Comparison of ENCODE assay signal across 26 mouse cellular contexts in genomic region chr11:61702494-61702893, GRCm38 (mm10). TPM values are rescaled to one million over a fixed set of nuclear protein-coding genes. Genes with fewer than 3 reads are reported as not detected.
A peak's percentile ranks its signal among the peaks of the same experiment; 100 is the strongest.
DNase-seq lines count a peak whose midpoint lies in the region; ATAC-seq lines count a peak whose summit lies in the region.
"Had no signal": no experiment of that assay in that cellular context is flagged by ENCODE, and none has a peak within 500 bp of the region (broad histone marks: within the 10 kb centered on the region; RNA-seq: fewer than 3 reads in every experiment).

No protein-coding gene starts in this region.

- no peak for ATAC-seq in hindbrain, embryonic 13.5 days (ENCODE audit: low FRiP score)
- no peak for ATAC-seq in midbrain, embryonic 14.5 days (ENCODE audit: low FRiP score, low TSS enrichment)
- ATAC-seq: activated CD4-positive, CD25-positive, alpha-beta regulatory T cell, adult 4 months; CD4-positive, CD25-positive, alpha-beta regulatory T cell, adult 4 months; forebrain, embryonic 13.5 days; forebrain, embryonic 16.5 days; Patski had no signal

- H3K4me2 ChIP-seq in hindbrain, embryonic 13.5 days: no peak overlapping the region
- H3K4me2 ChIP-seq in midbrain, embryonic 14.5 days (ENCODE audit: low read length): no peak overlapping the region
- H3K4me2 ChIP-seq: embryonic facial prominence, embryonic 13.5 days; embryonic facial prominence, embryonic 15.5 days; forebrain, embryonic 13.5 days had no signal

- DNase-seq in cerebellum, adult 9-10 months: peak; percentile 30
- DNase-seq in cerebellum, adult 9-11 months: no peak
- peak; percentile 57 to 73 for DNase-seq in cerebellum, postnatal 14 days
- DNase-seq in cerebellum, postnatal 36 days: no peak
- no peak for DNase-seq in hindbrain, embryonic 10.5 days (ENCODE audit: low spot score)
- DNase-seq in midbrain, embryonic 10.5 days (ENCODE audit: low spot score): no peak
- DNase-seq in midbrain, embryonic 14.5 days: no peak
- DNase-seq: adrenal gland, adult 8-10 months; adrenal gland, postnatal 14 days; adrenal gland, postnatal 36 days; B cell, adult 2 months; cerebellum, adult 11 months; cerebellum, adult 18-20 months had no signal

- H3K9ac ChIP-seq in hindbrain, embryonic 13.5 days: no peak overlapping the region
- H3K9ac ChIP-seq in midbrain, embryonic 14.5 days (replicated peaks; ENCODE audit: low read length): no peak overlapping the region
- H3K9ac ChIP-seq: embryonic facial prominence, embryonic 15.5 days; forebrain, embryonic 13.5 days had no signal

- peak overlapping the region; percentile 6 for H3K27ac ChIP-seq in hindbrain, embryonic 10.5 days
- no peak overlapping the region for H3K27ac ChIP-seq in hindbrain, embryonic 13.5 days
- 0 out of 2 replicates have a peak overlapping the region, but pooled peaks have one; percentile 53 for H3K27ac ChIP-seq in midbrain, embryonic 10.5 days (replicated peaks)
- H3K27ac ChIP-seq in midbrain, embryonic 14.5 days (replicated peaks; ENCODE audit: low read depth, low read length): no peak overlapping the region
- H3K27ac ChIP-seq: embryonic facial prominence, embryonic 13.5 days; embryonic facial prominence, embryonic 15.5 days; forebrain, embryonic 13.5 days had no signal

- H3K4me1 ChIP-seq in hindbrain, embryonic 10.5 days (replicated peaks): peaks cover 33% of the 10 kb centered on the region
- H3K4me1 ChIP-seq in hindbrain, embryonic 13.5 days (replicated peaks): peaks cover 16% of the 10 kb centered on the region
- H3K4me1 ChIP-seq in midbrain, embryonic 10.5 days: peaks cover 37% of the 10 kb centered on the region
- H3K4me1 ChIP-seq in midbrain, embryonic 14.5 days (ENCODE audit: control insufficient read depth, insufficient read depth, low read length): no peaks in the 10 kb centered on the region
- H3K4me1 ChIP-seq: embryonic facial prominence, embryonic 15.5 days had no signal

- WGBS in hindbrain, embryonic 10.5 days: 92% methylated on average over 5 of the region's 5 CpGs
- 97% methylated on average over 5 of the region's 5 CpGs for WGBS in hindbrain, embryonic 13.5 days
- WGBS in midbrain, embryonic 10.5 days: 90% methylated on average over 5 of the region's 5 CpGs
- WGBS in midbrain, embryonic 14.5 days: 98% methylated on average over 5 of the region's 5 CpGs

- H3K4me3 ChIP-seq in hindbrain, embryonic 10.5 days: no peak overlapping the region
- no peak overlapping the region for H3K4me3 ChIP-seq in hindbrain, embryonic 13.5 days
- no peak overlapping the region for H3K4me3 ChIP-seq in midbrain, embryonic 10.5 days
- no peak overlapping the region for H3K4me3 ChIP-seq in midbrain, embryonic 14.5 days (replicated peaks; ENCODE audit: low read depth, low read length)
- H3K4me3 ChIP-seq: embryonic facial prominence, embryonic 13.5 days; embryonic facial prominence, embryonic 15.5 days; erythroblast, embryonic 14.5 days; forebrain, embryonic 13.5 days had no signal

- H3K27me3 ChIP-seq in hindbrain, embryonic 10.5 days (ENCODE audit: insufficient read depth, poor library complexity, severe bottlenecking): peaks cover 7% of the 10 kb centered on the region; the same call in 1 of the 2 replicates
- H3K27me3 ChIP-seq in hindbrain, embryonic 13.5 days: peaks cover 10% of the 10 kb centered on the region; the same call in 1 of the 2 replicates
- no peaks in the 10 kb centered on the region for H3K27me3 ChIP-seq in midbrain, embryonic 10.5 days (ENCODE audit: low read depth, poor library complexity, severe bottlenecking)
- no peaks in the 10 kb centered on the region for H3K27me3 ChIP-seq in midbrain, embryonic 14.5 days (ENCODE audit: control insufficient read depth, insufficient read depth, low read length)
- H3K27me3 ChIP-seq: CH12.LX; embryonic facial prominence, embryonic 13.5 days; embryonic facial prominence, embryonic 15.5 days; forebrain, embryonic 13.5 days; Patski had no signal

- H3K9me3 ChIP-seq in hindbrain, embryonic 10.5 days: no peaks in the 10 kb centered on the region
- H3K9me3 ChIP-seq in hindbrain, embryonic 13.5 days: no peaks in the 10 kb centered on the region
- no peaks in the 10 kb centered on the region for H3K9me3 ChIP-seq in midbrain, embryonic 10.5 days (replicated peaks)
- no peaks in the 10 kb centered on the region for H3K9me3 ChIP-seq in midbrain, embryonic 14.5 days (ENCODE audit: control insufficient read depth, low read length)
- H3K9me3 ChIP-seq: embryonic facial prominence, embryonic 13.5 days; embryonic facial prominence, embryonic 15.5 days; forebrain, embryonic 13.5 days; G1E had no signal

- H3K36me3 ChIP-seq in hindbrain, embryonic 10.5 days: no peaks in the 10 kb centered on the region
- H3K36me3 ChIP-seq in hindbrain, embryonic 13.5 days: no peaks in the 10 kb centered on the region
- H3K36me3 ChIP-seq in midbrain, embryonic 10.5 days: no peaks in the 10 kb centered on the region
- H3K36me3 ChIP-seq in midbrain, embryonic 14.5 days (ENCODE audit: control insufficient read depth, insufficient read depth, low read length): no peaks in the 10 kb centered on the region
- H3K36me3 ChIP-seq: embryonic facial prominence, embryonic 13.5 days; embryonic facial prominence, embryonic 15.5 days; G1E had no signal

RNA-seq across cellular contexts. Expression of gene Slc5a10, which starts 18.1 kb away (rescaled TPM):
- polyA plus RNA-seq in hindbrain, embryonic 10.5 days (2016; fragmentation: Nextera tagmentation; extraction: Ambion mirVana): 0.09 TPM in 1 of 2 replicates, not detected in the other
- polyA plus RNA-seq in hindbrain, embryonic 13.5 days (2015; fragmentation: Nextera tagmentation; extraction: Ambion mirVana): not detected in 2 replicates
- polyA plus RNA-seq in midbrain, embryonic 10.5 days (2016; fragmentation: Nextera tagmentation; extraction: Ambion mirVana): not detected in 2 replicates
- polyA plus RNA-seq in midbrain, embryonic 14.5 days (2014; fragmentation: Nextera tagmentation; extraction: Ambion mirVana): not detected in 2 replicates
- polyA plus RNA-seq: activated CD4-positive, CD25-positive, alpha-beta regulatory T cell, adult 4 months; CD4-positive, CD25-positive, alpha-beta regulatory T cell, adult 4 months; embryonic facial prominence, embryonic 11.5 days; embryonic facial prominence, embryonic 13.5 days; erythroblast, embryonic 14.5 days; forebrain, embryonic 11.5 days; forebrain, embryonic 13.5 days; forebrain, embryonic 16.5 days; G1E; Patski had no signal

RNA-seq across cellular contexts. Expression of gene Fam83g, which starts 18.6 kb away (rescaled TPM):
- 0.68 and 1.8 TPM in 2 replicates for polyA plus RNA-seq in hindbrain, embryonic 10.5 days (2016; fragmentation: Nextera tagmentation; extraction: Ambion mirVana)
- 0.13 and 0.19 TPM in 2 replicates for polyA plus RNA-seq in hindbrain, embryonic 13.5 days (2015; fragmentation: Nextera tagmentation; extraction: Ambion mirVana)
- 0.86 and 0.95 TPM in 2 replicates for polyA plus RNA-seq in midbrain, embryonic 10.5 days (2016; fragmentation: Nextera tagmentation; extraction: Ambion mirVana)
- polyA plus RNA-seq in midbrain, embryonic 14.5 days (2014; fragmentation: Nextera tagmentation; extraction: Ambion mirVana): 0.11 and 0.16 TPM in 2 replicates
- polyA plus RNA-seq: G1E, Patski had no signal

RNA-seq across cellular contexts. Expression of gene Grap, which starts 49.4 kb away (rescaled TPM):
- polyA plus RNA-seq in hindbrain, embryonic 10.5 days (2016; fragmentation: Nextera tagmentation; extraction: Ambion mirVana): 7.8 and 8.6 TPM in 2 replicates
- 10.2 and 11.0 TPM in 2 replicates for polyA plus RNA-seq in hindbrain, embryonic 13.5 days (2015; fragmentation: Nextera tagmentation; extraction: Ambion mirVana)
- 8.2 and 8.6 TPM in 2 replicates for polyA plus RNA-seq in midbrain, embryonic 10.5 days (2016; fragmentation: Nextera tagmentation; extraction: Ambion mirVana)
- polyA plus RNA-seq in midbrain, embryonic 14.5 days (2014; fragmentation: Nextera tagmentation; extraction: Ambion mirVana): 6.0 and 6.8 TPM in 2 replicates

RNA-seq across cellular contexts. Expression of gene Prpsap2, which starts 59.4 kb away (rescaled TPM):
- 44.8 and 47.6 TPM in 2 replicates for polyA plus RNA-seq in hindbrain, embryonic 10.5 days (2016; fragmentation: Nextera tagmentation; extraction: Ambion mirVana)
- polyA plus RNA-seq in hindbrain, embryonic 13.5 days (2015; fragmentation: Nextera tagmentation; extraction: Ambion mirVana): 54.3 and 55.8 TPM in 2 replicates
- 47.0 and 49.3 TPM in 2 replicates for polyA plus RNA-seq in midbrain, embryonic 10.5 days (2016; fragmentation: Nextera tagmentation; extraction: Ambion mirVana)
- polyA plus RNA-seq in midbrain, embryonic 14.5 days (2014; fragmentation: Nextera tagmentation; extraction: Ambion mirVana): 50.3 and 51.4 TPM in 2 replicates

Comparison
In these comparisons a context has a peak if more than half of its experiments do, and no peak if none do; other contexts are left out.
1. DNase-seq: peak in cerebellum, adult 9-10 months (single experiment) and cerebellum, postnatal 14 days (2 of 2); none in cerebellum, adult 9-11 months (single experiment), cerebellum, postnatal 36 days (0 of 2), hindbrain, embryonic 10.5 days (single experiment), midbrain, embryonic 10.5 days (single experiment) and midbrain, embryonic 14.5 days (single experiment).
2. H3K27ac ChIP-seq: peak in hindbrain, embryonic 10.5 days (single experiment) and midbrain, embryonic 10.5 days (single experiment); none in hindbrain, embryonic 13.5 days (single experiment) and midbrain, embryonic 14.5 days (single experiment).